Mouse (Mus musculus) brown adipose tissue, adult 24 weeks (tissue): ENCODE measurements around the gene Kcnc4. TPM values are rescaled to one million over a fixed set of nuclear protein-coding genes. Genes with fewer than 3 reads are reported as not detected.
A peak's percentile ranks its signal among the peaks of the same experiment; 100 is the strongest.

Source experiments
- H3K27ac ChIP-seq: fragments of 200-500 bp; replicated peaks from 2 replicates; pipeline ENCODE4 v1.5.1; 2012; ENCODE audit warnings: low read depth, mild to moderate bottlenecking, low read length
- H3K4me1 ChIP-seq: fragments of 200-500 bp; 2 replicates; pipeline ENCODE4 v1.6.1; 2012; ENCODE audit warnings: low read length, mixed read lengths; ENCODE audit not compliant: control insufficient read depth, insufficient read depth, insufficient read length
- H3K4me3 ChIP-seq: fragments of 200-500 bp; 2 replicates; pipeline ENCODE4 v1.5.1; 2012; ENCODE audit warnings: low read depth, mild to moderate bottlenecking, low read length, moderate library complexity; ENCODE audit not compliant: insufficient read depth
- polyA plus RNA-seq: library from polyadenylated mRNA; stranded (reverse); fragments of >200 nt; gene quantifications from 2 replicates; pipeline ENCODE4 v1.2.4, GENCODE M21; 2012; ENCODE audit not compliant: missing spikeins, insufficient read depth, insufficient read length

The Kcnc4 gene
- 0.48 and 0.50 TPM in 2 replicates for polyA plus RNA-seq

DNA sequence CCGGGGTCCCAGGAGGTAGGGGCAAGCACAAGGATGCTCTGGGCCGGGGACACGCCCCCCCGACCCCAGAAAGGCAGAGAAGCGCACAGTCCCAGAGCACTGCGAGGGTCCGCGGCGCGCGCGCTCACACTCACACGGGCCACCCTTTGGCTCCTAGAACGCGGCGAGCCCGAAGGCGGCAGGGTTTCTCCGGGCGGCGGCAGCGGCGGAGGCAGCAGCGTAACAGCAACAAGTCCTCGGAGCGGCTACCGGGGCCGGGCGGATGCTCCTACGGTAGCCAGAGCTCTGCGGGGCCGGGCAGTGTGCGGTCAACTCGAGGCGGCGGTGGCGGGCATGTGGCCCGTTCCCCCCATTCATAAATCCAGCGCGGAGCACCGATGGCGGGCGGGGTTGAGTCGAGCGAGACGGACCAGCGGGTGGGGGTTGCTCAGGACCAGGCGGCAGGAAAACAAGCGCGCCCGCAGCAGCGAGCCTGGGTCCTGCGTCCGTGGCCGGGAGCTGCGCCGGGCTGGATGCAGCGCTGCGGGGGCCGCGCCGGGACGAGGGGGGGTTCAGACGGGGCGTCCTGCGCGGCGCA lies at the start of gene Kcnc4:
Gene Kcnc4 (minus strand): TSS at position 357 of the 577 bp plus-strand sequence.
- Histone ChIP-seq H3K27ac (no peak within 1 kb of the TSS), H3K4me1 (no peaks in the 10 kb centered on the region), H3K4me3 (peak within 1 kb of the TSS; percentile 55)

- no peaks in the 10 kb centered on the region for H3K4me1 ChIP-seq
- no peak overlapping the region for H3K4me3 ChIP-seq
- no peak overlapping the region for H3K27ac ChIP-seq
Observed at GRCm38 (mm10) chr3:107508696-107509095, 49.3 kb upstream of the Kcnc4 start.

DNA sequence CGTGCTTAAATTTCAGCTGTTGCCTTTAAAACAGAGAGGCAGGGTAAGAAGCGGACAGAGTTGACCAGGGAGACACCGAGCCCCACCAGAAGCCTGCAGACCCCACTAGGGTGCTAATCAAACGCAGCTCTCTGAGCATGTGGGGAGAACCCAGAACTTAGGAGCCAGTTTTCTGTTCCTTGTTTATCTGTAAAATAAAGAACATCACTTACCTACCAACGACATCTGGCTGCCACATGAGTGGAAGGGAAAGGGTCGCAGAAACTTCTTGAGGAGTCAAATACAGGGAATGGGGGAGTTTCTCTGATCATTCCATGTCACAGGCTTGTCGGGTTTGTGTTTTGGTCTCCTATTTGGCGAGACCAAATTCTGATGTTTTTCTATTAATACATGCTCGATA lies 48.6 kb upstream of the Kcnc4 start:
- no peaks in the 10 kb centered on the region for H3K4me1 ChIP-seq
- H3K4me3 ChIP-seq = no peak overlapping the region
- H3K27ac ChIP-seq = no peak overlapping the region

DNA sequence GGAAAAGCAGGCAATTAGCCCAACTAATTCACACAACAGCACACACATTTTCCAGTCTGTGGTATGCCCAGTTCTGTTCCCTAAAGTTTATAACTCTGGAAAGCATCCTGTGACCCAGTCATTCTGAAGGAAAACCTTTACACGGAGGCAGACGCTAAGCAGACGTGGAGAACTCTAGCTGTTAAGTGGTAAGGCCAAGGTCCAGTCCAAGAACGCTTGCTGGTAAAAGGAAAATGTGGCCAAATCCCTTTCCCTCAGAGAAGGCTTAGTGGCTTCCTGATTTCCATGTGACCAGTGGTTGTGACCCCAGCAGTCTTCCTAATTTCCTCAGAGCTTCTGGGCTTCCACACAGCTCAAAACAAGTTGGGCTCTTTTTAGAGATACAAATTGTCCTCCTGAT lies 47.2 kb upstream of the Kcnc4 start:
- Histone ChIP-seq H3K4me1 (no peaks in the 10 kb centered on the region), H3K27ac (no peak overlapping the region), H3K4me3 (no peak overlapping the region)

DNA sequence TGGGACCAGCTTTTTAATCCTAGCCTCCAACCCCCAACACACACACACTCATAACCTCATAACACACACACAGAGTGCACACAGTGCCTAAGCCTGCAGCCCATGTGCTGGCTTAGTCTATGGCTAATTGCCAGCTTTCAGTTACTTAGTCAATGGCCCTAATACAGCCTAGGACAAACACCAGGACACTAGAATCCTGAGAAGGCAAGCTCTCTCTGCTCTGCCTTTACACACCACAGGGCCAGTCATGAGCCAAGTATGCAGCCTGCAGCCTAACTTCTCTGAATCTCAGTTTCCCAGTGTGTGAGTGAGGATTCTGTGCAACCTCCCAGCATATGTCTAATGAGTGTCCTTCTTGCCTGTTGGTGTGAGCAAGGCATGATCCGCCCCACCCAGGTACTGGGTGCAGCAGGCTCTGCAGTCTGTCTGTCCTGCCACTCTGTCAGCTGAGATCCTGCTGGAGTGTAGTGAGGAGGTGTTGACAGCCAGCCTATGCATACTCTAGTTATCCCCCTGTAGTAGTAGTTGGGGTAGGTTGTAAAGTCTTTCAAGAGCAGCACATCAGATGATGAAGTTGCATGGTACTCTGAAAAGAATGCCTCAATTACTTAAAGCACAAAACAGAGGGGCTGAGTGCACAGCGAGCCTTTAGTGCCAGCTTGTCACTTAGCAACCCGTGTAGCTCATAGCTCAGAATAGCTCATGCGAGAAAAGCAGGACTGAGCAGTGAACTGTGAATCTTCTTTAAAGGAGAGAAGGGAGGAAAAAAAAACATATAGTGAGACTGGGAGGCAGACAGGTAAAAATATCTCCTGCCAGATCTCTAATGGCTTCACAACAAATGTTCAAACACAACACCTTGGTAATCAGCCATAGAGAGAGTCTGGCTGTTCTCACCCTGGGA lies 46.4 kb upstream of the Kcnc4 start:
- H3K27ac ChIP-seq = no peak overlapping the region
- no peak overlapping the region for H3K4me3 ChIP-seq

DNA sequence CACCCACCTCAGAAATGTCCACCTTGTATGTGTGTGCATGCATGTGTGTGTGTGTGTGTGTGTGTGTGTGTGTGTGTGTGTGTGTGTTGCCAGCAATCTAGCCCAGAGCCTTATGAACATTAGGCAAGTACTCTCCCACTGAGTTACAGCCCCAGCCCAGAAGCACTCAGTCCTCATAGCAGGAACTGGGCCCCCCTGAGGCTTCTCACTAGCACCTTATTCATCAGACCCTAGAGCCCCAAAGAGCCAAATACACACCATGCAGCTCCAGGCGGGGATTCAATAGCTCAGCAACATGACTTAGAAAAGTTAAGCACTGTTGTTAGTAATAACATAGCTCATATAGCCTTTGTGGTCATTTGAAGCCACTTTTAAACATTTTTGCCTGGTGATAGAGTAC lies 45.2 kb upstream of the Kcnc4 start:
- Histone ChIP-seq H3K27ac (no peak overlapping the region), H3K4me3 (no peak overlapping the region), H3K4me1 (no peaks in the 10 kb centered on the region)

More for the DNA sequence above, 46.4 kb upstream of the Kcnc4 start:
- H3K4me1 ChIP-seq = no peaks in the 10 kb centered on the region

- Histone ChIP-seq H3K4me1 (no peaks in the 10 kb centered on the region), H3K4me3 (no peak overlapping the region)
Observed at GRCm38 (mm10) chr3:107503716-107504115, 44.4 kb upstream of the Kcnc4 start.

DNA sequence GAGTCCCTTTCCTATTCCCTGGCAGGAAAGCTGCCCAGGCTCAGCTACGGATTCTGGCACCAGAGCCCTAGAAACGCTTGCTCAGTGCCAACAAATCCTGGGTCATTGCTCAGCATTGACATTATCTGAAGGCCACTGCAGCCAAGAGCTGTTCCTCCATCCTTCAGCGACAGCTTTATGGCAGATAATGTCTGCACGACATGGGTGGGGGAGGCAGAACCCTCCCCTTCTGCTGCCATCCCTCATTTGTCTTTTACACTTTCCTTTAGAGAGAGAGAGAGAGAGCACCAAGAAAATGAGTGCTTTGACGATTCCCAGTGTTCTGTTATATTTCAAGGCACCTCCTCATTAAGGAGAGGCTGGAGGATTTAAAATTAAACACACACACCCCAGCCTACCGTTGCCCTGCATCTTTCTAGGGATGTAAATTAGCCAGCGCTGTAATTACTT lies 42.4 kb upstream of the Kcnc4 start:
- Histone ChIP-seq H3K4me3 (no peak overlapping the region), H3K27ac (no peak overlapping the region), H3K4me1 (no peaks in the 10 kb centered on the region)

More at GRCm38 (mm10) chr3:107503716-107504115, 44.4 kb upstream of the Kcnc4 start:
- no peak overlapping the region for H3K27ac ChIP-seq

- Histone ChIP-seq H3K4me3 (no peak overlapping the region), H3K27ac (no peak overlapping the region), H3K4me1 (no peaks in the 10 kb centered on the region)
Observed at GRCm38 (mm10) chr3:107500301-107500700, 40.9 kb upstream of the Kcnc4 start.

DNA sequence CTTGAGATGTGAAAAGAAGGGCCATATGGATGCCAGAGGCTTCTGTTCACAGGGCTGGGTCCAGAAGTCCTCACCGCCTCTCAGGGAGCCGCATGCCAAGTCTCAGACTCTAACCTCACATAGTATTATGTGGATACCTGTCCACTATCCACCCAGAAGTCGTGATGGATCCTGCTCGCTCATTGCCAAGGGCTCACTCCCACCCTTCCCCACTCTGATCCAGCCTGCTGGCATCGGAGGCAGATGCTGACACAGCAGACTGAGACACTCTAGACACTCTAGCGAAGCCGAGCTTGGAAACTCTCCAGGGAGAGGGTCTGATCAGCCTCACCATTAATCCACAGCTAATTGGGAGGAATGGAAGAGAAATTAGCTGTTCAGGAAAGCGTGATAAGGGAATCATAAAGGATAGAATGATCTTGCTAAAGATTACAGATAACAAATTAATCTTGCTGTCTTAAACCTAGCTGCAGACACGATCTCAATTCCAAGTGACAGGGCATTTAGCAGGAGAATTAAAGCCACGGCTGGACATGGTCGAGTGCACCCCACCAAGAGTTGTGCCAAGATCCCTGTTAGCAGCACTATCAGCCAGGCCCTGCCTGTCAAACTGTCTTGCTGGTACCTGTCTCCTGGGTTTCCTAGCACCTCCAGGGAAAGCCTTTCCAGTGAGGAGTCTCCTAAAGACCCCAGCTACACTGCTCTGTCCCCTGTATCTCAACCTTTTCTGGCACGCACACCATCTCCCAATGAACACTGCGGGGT lies 36.9 kb upstream of the Kcnc4 start:
- H3K27ac ChIP-seq = no peak overlapping the region
- H3K4me1 ChIP-seq = no peaks in the 10 kb centered on the region
- H3K4me3 ChIP-seq = no peak overlapping the region

- H3K27ac ChIP-seq = no peak overlapping the region
- H3K4me3 ChIP-seq = no peak overlapping the region
- no peaks in the 10 kb centered on the region for H3K4me1 ChIP-seq
Observed at GRCm38 (mm10) chr3:107495524-107495923, 36.2 kb upstream of the Kcnc4 start.

DNA sequence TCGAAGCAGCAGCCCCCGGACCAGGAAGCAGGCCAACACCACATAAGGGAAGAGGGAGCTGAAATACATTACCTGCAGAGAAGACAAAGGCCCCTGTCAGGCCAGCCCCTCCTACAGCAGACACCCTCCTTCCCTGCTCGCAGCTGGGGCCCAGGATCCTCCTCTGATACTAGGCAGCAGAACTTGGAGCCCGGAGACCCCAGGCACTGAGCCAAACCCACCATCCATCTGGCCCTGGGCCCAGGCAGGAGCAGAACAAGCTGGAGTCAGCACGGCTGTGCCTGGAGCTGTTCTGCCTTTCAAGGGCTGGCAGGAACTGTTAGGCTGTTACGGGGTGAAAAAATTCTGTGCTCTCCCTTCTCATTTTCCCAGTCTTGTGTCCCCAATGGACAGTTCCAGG lies 32.1 kb upstream of the Kcnc4 start:
- Histone ChIP-seq H3K4me1 (no peaks in the 10 kb centered on the region), H3K27ac (no peak overlapping the region), H3K4me3 (no peak overlapping the region)

DNA sequence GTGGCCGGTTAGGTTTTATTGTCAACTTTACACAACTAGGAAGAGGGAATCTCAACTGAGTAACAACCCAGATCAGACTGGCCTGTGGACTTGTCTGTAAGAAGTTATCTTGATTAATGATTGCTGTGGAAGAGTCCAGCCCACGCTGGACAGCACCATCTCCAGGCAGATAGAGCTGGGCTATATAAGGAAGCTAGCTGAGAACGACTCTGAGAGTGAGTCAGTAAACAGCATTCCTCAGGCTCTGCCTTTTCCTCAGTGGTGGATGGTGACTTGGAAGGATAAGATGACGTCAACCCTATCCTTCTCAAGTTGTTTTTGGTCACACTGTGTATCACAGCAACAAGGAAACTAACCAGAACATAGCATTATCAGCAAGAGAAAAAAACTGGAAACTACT lies 29.3 kb upstream of the Kcnc4 start:
- Histone ChIP-seq H3K4me3 (no peak overlapping the region), H3K27ac (no peak overlapping the region), H3K4me1 (no peaks in the 10 kb centered on the region)

DNA sequence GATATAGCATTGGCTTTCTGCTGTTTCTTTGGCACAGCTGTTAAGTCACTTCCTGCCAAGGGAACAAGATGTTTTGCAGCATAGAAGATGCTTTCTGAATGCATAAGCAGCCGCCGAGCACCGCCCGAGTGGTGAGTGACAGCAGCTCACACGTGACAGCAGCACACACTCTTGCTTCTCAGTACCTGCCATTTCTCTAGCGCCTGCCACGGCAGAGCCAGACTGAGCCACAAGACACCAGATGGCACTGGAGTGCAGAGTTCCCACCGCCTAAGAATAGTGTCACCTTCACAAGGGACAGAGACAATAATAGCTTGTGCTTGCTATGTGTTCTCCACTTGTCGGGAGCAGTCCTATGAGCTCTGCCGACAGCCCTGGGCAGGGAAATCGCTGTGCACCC lies 23.9 kb upstream of the Kcnc4 start:
- H3K4me1 ChIP-seq = no peaks in the 10 kb centered on the region
- H3K4me3 ChIP-seq = no peak overlapping the region
- no peak overlapping the region for H3K27ac ChIP-seq

GRCm38 (mm10) chr3:107480660-107481059 lies 21.3 kb upstream of the Kcnc4 start:
- Histone ChIP-seq H3K4me3 (no peak overlapping the region), H3K27ac (no peak overlapping the region)

More at GRCm38 (mm10) chr3:107480660-107481059, 21.3 kb upstream of the Kcnc4 start:
- no peaks in the 10 kb centered on the region for H3K4me1 ChIP-seq
